Mouse (Mus musculus) urinary bladder, postnatal 10 days (tissue): ENCODE data around the gene Car2.

ENCODE experiments used
- DNase-seq: peaks from one replicate; pipeline ENCODE4 v3.0.0; 2022; ENCODE audit warnings: low spot score

Gene Car2

DNA sequence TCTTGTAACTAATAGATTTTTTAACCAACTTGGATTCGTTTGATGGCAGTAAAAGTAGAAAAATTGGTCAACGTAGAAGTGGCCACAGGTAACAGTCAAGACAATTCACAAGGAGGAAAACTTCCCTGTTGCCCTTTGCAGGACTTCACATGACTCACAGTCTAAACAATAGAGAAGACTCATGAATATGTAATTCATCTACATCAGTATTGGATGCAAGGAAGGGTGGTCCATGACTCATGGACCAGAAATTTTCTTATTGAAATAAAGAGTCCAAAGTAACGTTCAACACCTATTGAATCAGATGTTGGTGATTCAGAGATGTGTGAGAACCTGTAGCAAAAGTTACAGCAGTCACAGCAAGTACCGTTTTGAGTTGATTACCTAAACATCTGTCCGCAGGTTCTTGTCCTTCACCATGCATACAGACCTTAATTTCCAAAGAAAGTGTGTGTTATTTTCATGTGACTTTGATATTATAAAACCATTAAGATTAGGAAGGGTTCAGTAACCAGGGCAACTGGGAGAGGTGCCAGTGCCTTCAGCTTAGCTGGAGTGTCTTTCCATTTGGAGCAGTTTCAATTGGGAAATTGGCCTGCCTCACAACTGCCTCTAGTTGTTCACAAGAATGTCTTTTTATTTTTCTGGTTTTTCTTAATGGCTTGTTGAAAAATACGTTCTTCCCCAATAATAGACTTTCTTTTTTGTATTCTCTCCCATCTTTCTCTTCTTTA is 62.2 kb downstream of the Car2 start:
- no peak for DNase-seq

GRCm38 (mm10) chr3:14950031-14950430 is 64.0 kb downstream of the Car2 start:
- DNase-seq = no peak
